Mouse (Mus musculus) embryonic stem cell, embryonic (primary cell): ENCODE results near the gene Pkp4.

Experiments used
- CTCF ChIA-PET, 4 experiments: fragments of 300-600 bp in 2 of 4; fragments of 350-600 bp in 2 of 4; sonication (Branson Sonifier 250); formaldehyde crosslinking; loops; one replicate each; lab custom pipeline; 2022; ENCODE audit warnings: inconsistent platforms in 2 of 4; lab: Charles Lee
- POLR2A ChIA-PET, 4 experiments: fragments of 300-600 bp in 2 of 4; fragments of 350-600 bp in 2 of 4; sonication (Branson Sonifier 250); formaldehyde crosslinking; loops; one replicate each; lab custom pipeline; 2022; ENCODE audit warnings: antibody characterized with exemption in 4 of 4, inconsistent platforms in 1 of 4; lab: Charles Lee

The Pkp4 gene

GRCm38 (mm10) chr2:59280914-59281562, 120.4 kb downstream of the Pkp4 start:
- POLR2A ChIA-PET, result interaction anchor here in 1 of 4 experiments (0.5 to 3.0 kb wide), 8 partner anchors 8 to 286 kb away, joined by 3 to 10 read pairs (median 4); no protein-coding TSS in a partner anchor
- CTCF ChIA-PET, result interaction anchor here in 1 of 4 experiments (0.5 kb wide), 1 partner anchor 144 kb away, joined by 3 read pairs; no protein-coding TSS in a partner anchor

- POLR2A ChIA-PET, result interaction anchor here in 1 of 4 experiments (2.6 kb wide), 1 partner anchor 24 kb away, joined by 6 read pairs; no protein-coding TSS in a partner anchor
These were observed 122.3 kb downstream of the Pkp4 start for GRCm38 (mm10) chr2:59282966-59283365.

GRCm38 (mm10) chr2:59284216-59284615, 123.6 kb downstream of the Pkp4 start:
- ChIA-PET POLR2A (interaction anchor here in 1 of 4 experiments (1.9 to 2.6 kb wide), 2 partner anchors 18 to 25 kb away, joined by 4 to 6 read pairs; no protein-coding TSS in a partner anchor), CTCF (interaction anchor here in 1 of 4 experiments (0.6 kb wide), 1 partner anchor 406 kb away, joined by 4 read pairs; no protein-coding TSS in a partner anchor)

More at GRCm38 (mm10) chr2:59282966-59283365, 122.3 kb downstream of the Pkp4 start:
- CTCF ChIA-PET, result no interaction called here

- ChIA-PET POLR2A (interaction anchor here in 1 of 4 experiments (1.9 to 2.6 kb wide), 2 partner anchors 18 to 26 kb away, joined by 4 to 6 read pairs; no protein-coding TSS in a partner anchor), CTCF (interaction anchor here in 1 of 4 experiments (0.5 kb wide), 1 partner anchor 302 kb away, joined by 13 read pairs; no protein-coding TSS in a partner anchor)
These were observed 124.3 kb downstream of the Pkp4 start for GRCm38 (mm10) chr2:59284734-59285490.

GRCm38 (mm10) chr2:59285581-59285980, 124.9 kb downstream of the Pkp4 start:
- ChIA-PET POLR2A (interaction anchor here in 1 of 4 experiments (1.0 to 2.6 kb wide), 2 partner anchors 13 to 26 kb away, joined by 4 to 6 read pairs; no protein-coding TSS in a partner anchor), CTCF (no interaction called here)

GRCm38 (mm10) chr2:59286247-59286646, 125.6 kb downstream of the Pkp4 start:
- CTCF ChIA-PET, result interaction anchor here in 1 of 4 experiments (0.9 kb wide), 1 partner anchor 152 kb away, joined by 4 read pairs; no protein-coding TSS in a partner anchor

GRCm38 (mm10) chr2:59287630-59288029, 127.0 kb downstream of the Pkp4 start:
- CTCF ChIA-PET, result no interaction called here
- POLR2A ChIA-PET, result interaction anchor here in 3 of 4 experiments (0.5 to 2.8 kb wide), 15 partner anchors 7 to 749 kb away, joined by 3 to 10 read pairs (median 4); partner anchors contain the start of genes Ccdc148 (in 1 of the 3) and Pkp4 (in 1 of the 3)

More at GRCm38 (mm10) chr2:59286247-59286646, 125.6 kb downstream of the Pkp4 start:
- POLR2A ChIA-PET, result interaction anchor here in 2 of 4 experiments (0.6 to 1.4 kb wide), 4 partner anchors 13 to 605 kb away, joined by 3 to 4 read pairs (median 4); no protein-coding TSS in a partner anchor

- CTCF ChIA-PET, result interaction anchor here in 1 of 4 experiments (0.5 kb wide), 1 partner anchor 149 kb away, joined by 3 read pairs; no protein-coding TSS in a partner anchor
- POLR2A ChIA-PET, result interaction anchor here in 2 of 4 experiments (0.7 to 2.8 kb wide), 5 partner anchors 9 to 136 kb away, joined by 3 to 10 read pairs (median 4); no protein-coding TSS in a partner anchor
These were observed 128.8 kb downstream of the Pkp4 start for GRCm38 (mm10) chr2:59289411-59289810.

GRCm38 (mm10) chr2:59290391-59290790, 129.7 kb downstream of the Pkp4 start:
- CTCF ChIA-PET, result interaction anchor here in 1 of 4 experiments (0.6 kb wide), 1 partner anchor 843 kb away, joined by 7 read pairs; no protein-coding TSS in a partner anchor
- POLR2A ChIA-PET, result interaction anchor here in 2 of 4 experiments (0.6 to 2.8 kb wide), 3 partner anchors 10 to 397 kb away, joined by 3 to 10 read pairs (median 4); no protein-coding TSS in a partner anchor

- ChIA-PET POLR2A (interaction anchor here in 2 of 4 experiments (1.1 to 2.0 kb wide), 2 partner anchors 12 to 14 kb away, joined by 3 to 7 read pairs; no protein-coding TSS in a partner anchor), CTCF (no interaction called here)
These were observed 139.2 kb downstream of the Pkp4 start for GRCm38 (mm10) chr2:59299831-59300230.

- POLR2A ChIA-PET, result interaction anchor here in 2 of 4 experiments (0.8 to 1.4 kb wide), 5 partner anchors 9 to 141 kb away, joined by 3 to 7 read pairs (median 4); partner anchors contain the start of genes Ccdc148 (in 1 of the 2) and Pkp4 (in 1 of the 2)
- CTCF ChIA-PET, result no interaction called here
These were observed 141.0 kb downstream of the Pkp4 start for GRCm38 (mm10) chr2:59301671-59302070.

GRCm38 (mm10) chr2:59302430-59302829, 141.8 kb downstream of the Pkp4 start:
- ChIA-PET POLR2A (interaction anchor here in 3 of 4 experiments (0.7 to 2.4 kb wide), 9 partner anchors 10 to 142 kb away, joined by 3 to 11 read pairs (median 3); partner anchors contain the start of genes Ccdc148 (in 1 of the 3) and Pkp4 (in 1 of the 3)), CTCF (no interaction called here)

GRCm38 (mm10) chr2:59303530-59304063, 142.9 kb downstream of the Pkp4 start:
- CTCF ChIA-PET, result interaction anchor here in 1 of 4 experiments (0.9 kb wide), 1 partner anchor 93 kb away, joined by 3 read pairs; no protein-coding TSS in a partner anchor
- POLR2A ChIA-PET, result interaction anchor here in 2 of 4 experiments (0.9 to 2.4 kb wide), 9 partner anchors 9 to 143 kb away, joined by 3 to 11 read pairs (median 3); partner anchors contain the start of genes Ccdc148 (in 2 of the 2) and Pkp4 (in 2 of the 2)

- CTCF ChIA-PET, result interaction anchor here in 1 of 4 experiments (0.7 kb wide), 1 partner anchor 131 kb away, joined by 3 read pairs; no protein-coding TSS in a partner anchor
- POLR2A ChIA-PET, result interaction anchor here in 2 of 4 experiments (0.7 to 1.2 kb wide), 4 partner anchors 20 to 113 kb away, joined by 3 read pairs; no protein-coding TSS in a partner anchor
These were observed 146.7 kb downstream of the Pkp4 start for GRCm38 (mm10) chr2:59307302-59307701.

- ChIA-PET POLR2A (interaction anchor here in 1 of 4 experiments (1.0 kb wide), 1 partner anchor 112 kb away, joined by 3 read pairs; no protein-coding TSS in a partner anchor), CTCF (no interaction called here)
These were observed 147.4 kb downstream of the Pkp4 start for GRCm38 (mm10) chr2:59308055-59308454.

- POLR2A ChIA-PET, result interaction anchor here in 3 of 4 experiments (0.5 to 2.5 kb wide), 12 partner anchors 9 to 421 kb away, joined by 3 to 11 read pairs (median 4); no protein-coding TSS in a partner anchor
- CTCF ChIA-PET, result interaction anchor here in 1 of 4 experiments (1.5 kb wide), 1 partner anchor 127 kb away, joined by 6 read pairs; no protein-coding TSS in a partner anchor
These were observed 152.6 kb downstream of the Pkp4 start for GRCm38 (mm10) chr2:59313293-59313692.

GRCm38 (mm10) chr2:59318631-59319030, 158.0 kb downstream of the Pkp4 start:
- ChIA-PET CTCF (interaction anchor here in 1 of 4 experiments (1.1 kb wide), 1 partner anchor 9 kb away, joined by 3 read pairs; no protein-coding TSS in a partner anchor), POLR2A (interaction anchor here in 1 of 4 experiments (0.6 kb wide), 1 partner anchor 10 kb away, joined by 3 read pairs; no protein-coding TSS in a partner anchor)
